Mouse (Mus musculus) forebrain, embryonic 12.5 days (tissue): ENCODE data around the gene Tmem62. TPM values are rescaled to one million over a fixed set of nuclear protein-coding genes. Genes with fewer than 3 reads are reported as not detected.
"Not testable (repeated sequence)": the region's sequence is repeated elsewhere in the genome, so short reads cannot be mapped to it uniquely, and the experiment has no call there.

Experiments used
- ATAC-seq: fragments of 200-750 bp; cut with Nextera tagmentation; 2 replicates; pipeline ENCODE4 v1.8.0; 2017; ENCODE audit warnings: moderate TSS enrichment; ENCODE audit not compliant: low FRiP score
- H3K27ac ChIP-seq: fragments of 300-500 bp; sonication (generic); 2 replicates; pipeline ENCODE4 v1.5.1; 2016; ENCODE audit warnings: mild to moderate bottlenecking
- H3K27me3 ChIP-seq: fragments of 300-500 bp; sonication (generic); 2 replicates; pipeline ENCODE4 v1.6.1; 2016; ENCODE audit warnings: mild to moderate bottlenecking
- H3K36me3 ChIP-seq: fragments of 300-500 bp; sonication (generic); replicated peaks from 2 replicates; pipeline ENCODE4 v1.6.1; 2016; ENCODE audit warnings: mild to moderate bottlenecking
- H3K4me1 ChIP-seq: fragments of 300-500 bp; sonication (generic); 2 replicates; pipeline ENCODE4 v1.6.1; 2016
- H3K4me2 ChIP-seq: fragments of 300-500 bp; sonication (generic); 2 replicates; pipeline ENCODE4 v1.6.1; 2016; ENCODE audit warnings: mild to moderate bottlenecking, moderate library complexity
- H3K4me3 ChIP-seq: fragments of 300-500 bp; sonication (generic); replicated peaks from 2 replicates; pipeline ENCODE4 v1.5.1; 2016; ENCODE audit warnings: mild to moderate bottlenecking
- H3K9ac ChIP-seq: fragments of 300-500 bp; sonication (generic); 2 replicates; pipeline ENCODE4 v1.6.1; 2016; ENCODE audit warnings: mild to moderate bottlenecking
- H3K9me3 ChIP-seq: fragments of 300-500 bp; sonication (generic); 2 replicates; pipeline ENCODE4 v1.6.1; 2016
- WGBS: fragments of 180-500 bp; shearing (Covaris S2); methylation state at CpG from one replicate; pipeline ENCODE4 v1.1.7; 2016; 5-methylcytosine and 5-hydroxymethylcytosine counted together
- polyA plus RNA-seq: library from polyadenylated mRNA; unstranded; fragments of >200 nt; fragmentation: Nextera tagmentation; extraction: Ambion mirVana; gene quantifications from 2 replicates; pipeline ENCODE4 v1.2.1, GENCODE M21; 2016

Gene Tmem62
- polyA plus RNA-seq, 1 experiment from 2014 or later, result 5.6 TPM

DNA sequence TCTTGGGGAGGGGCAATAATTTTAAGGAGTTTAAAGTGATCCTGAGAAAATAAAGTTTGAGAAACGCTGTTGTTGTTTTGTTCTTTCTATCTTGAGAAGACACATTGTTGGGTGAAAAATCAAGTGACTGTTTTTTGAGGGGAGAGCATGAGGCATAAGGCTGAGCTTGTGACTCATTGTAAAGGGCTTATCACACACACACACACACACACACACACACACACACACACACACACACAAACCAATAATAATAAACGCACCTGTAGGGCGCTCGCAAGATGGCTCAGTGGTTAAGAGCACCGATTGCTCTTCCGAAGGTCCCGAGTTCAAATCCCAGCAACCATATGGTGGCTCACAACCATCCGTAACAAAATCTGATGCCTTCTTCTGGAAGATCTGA, 4.6 kb upstream of the Tmem62 start:
- not testable (repeated sequence) for H3K4me2 ChIP-seq, ATAC-seq, H3K36me3 ChIP-seq, H3K27me3 ChIP-seq, H3K27ac ChIP-seq, H3K9me3 ChIP-seq, H3K9ac ChIP-seq, H3K4me3 ChIP-seq
- peaks cover 11% of the 10 kb centered on the region for H3K4me1 ChIP-seq
- WGBS, result 97% methylated on average over 8 of the region's 8 CpGs

DNA sequence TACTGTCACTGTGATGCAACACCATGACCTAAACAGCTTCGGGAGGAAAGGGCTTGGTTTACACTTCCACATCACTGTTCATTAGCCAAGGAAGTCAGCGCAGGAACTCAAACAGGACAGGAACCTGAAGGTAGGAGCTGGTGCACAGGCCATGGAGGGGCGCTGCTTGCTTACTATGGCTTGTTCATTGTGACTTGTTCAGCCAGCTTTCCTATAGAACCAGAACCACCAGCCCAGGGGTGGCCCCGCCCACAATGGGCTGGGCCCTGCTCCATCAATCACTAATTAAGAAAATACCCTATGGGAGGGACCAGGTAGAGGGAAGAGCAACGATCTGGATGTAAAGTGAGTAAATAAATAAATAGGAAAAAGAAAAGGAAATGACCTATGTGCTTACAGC, 3.9 kb upstream of the Tmem62 start:
- H3K9me3 ChIP-seq, result no peaks in the 10 kb centered on the region
- H3K4me3 ChIP-seq, result no peak overlapping the region
- 16% methylated on average over 5 of the region's 5 CpGs for WGBS

DNA sequence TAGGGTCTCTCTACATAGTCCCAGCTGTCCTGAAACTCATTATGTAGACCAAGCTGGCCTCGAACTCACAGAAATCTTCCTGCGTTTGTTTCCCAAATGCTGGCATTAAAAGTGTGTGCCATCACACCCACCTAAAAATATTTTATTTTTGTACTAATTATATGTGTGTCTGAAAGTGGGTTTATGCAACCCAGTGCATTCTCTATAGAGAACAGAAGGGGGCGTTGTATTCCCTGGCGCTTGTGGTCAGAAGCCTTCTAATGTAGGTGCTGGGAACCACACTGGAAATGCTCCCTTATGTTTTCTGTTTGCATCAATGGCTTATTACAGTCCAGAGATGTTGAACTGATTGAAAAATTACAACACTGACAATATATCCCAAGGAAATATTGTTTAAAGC, 509 bp upstream of the Tmem62 start:
- no peak for ATAC-seq
- Histone ChIP-seq H3K4me1 (peaks cover 5% of the 10 kb centered on the region), H3K36me3 (no peaks in the 10 kb centered on the region; the same call in 1 of the 2 replicates), H3K4me3 (no peak overlapping the region), H3K4me2 (no peak overlapping the region), H3K9ac (no peak overlapping the region), H3K9me3 (no peaks in the 10 kb centered on the region), H3K27ac (no peak overlapping the region), H3K27me3 (no peaks in the 10 kb centered on the region)
- whole genome bisulfite sequencing, result 47% methylated on average over 4 of the region's 4 CpGs

More for the DNA sequence above, 3.9 kb upstream of the Tmem62 start:
- no peak for ATAC-seq
- no peak overlapping the region for H3K9ac ChIP-seq
- no peak overlapping the region; the same call in 1 of the 2 replicates for H3K4me2 ChIP-seq
- H3K27ac ChIP-seq, result no peak overlapping the region
- peaks cover 16% of the 10 kb centered on the region for H3K4me1 ChIP-seq
- H3K36me3 ChIP-seq, result no peaks in the 10 kb centered on the region
- H3K27me3 ChIP-seq, result no peaks in the 10 kb centered on the region

DNA sequence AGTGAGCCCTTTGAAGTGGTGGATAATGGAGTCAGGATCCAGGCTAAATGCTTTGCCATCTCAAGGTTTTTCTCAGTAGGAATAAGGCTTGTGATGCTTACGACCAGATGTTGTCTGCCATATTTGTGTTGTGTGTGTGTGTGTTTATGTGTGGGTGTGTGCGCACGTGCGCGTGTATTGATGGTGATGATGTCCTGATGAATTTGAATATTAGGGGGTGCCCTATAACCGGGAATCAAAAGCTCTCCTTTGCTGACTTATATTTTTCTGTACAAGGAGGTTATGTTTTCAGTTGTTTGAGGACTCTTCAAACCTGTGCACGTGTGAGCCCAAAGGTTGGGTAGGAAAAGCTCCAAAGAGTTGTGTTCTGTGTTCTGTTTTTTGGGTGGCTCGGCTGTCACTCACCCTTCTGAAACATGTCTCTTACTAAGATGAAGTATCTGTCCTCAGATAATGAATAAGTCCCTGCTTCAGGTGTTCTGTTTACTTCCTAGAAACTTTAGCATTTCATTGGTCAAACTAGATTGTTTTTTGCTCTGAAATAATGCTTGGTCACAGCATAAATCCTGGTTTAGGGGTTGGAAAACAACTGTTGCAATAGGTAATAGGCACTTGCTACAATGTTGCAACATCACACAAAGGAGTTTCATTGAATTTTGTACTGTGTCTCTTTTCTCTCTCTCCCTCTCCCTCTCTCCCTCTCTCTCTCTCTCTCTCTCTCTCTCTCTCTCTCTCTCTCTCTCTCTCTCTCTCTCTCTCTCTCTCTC, 1.3 kb downstream of the Tmem62 start:
- peak overlapping the region; percentile 84; the same call in 1 of the 2 replicates for H3K9ac ChIP-seq
- H3K36me3 ChIP-seq, result no peaks in the 10 kb centered on the region; the same call in 1 of the 2 replicates
- no peak overlapping the region for H3K27ac ChIP-seq
- no peaks in the 10 kb centered on the region for H3K27me3 ChIP-seq
- ATAC-seq, result no peak; the same call in 1 of the 2 replicates
- WGBS, result 81% methylated on average over 8 of the region's 8 CpGs
- peak overlapping the region; percentile 81 for H3K4me3 ChIP-seq
- H3K4me2 ChIP-seq, result peak overlapping the region; percentile 94
- H3K9me3 ChIP-seq, result no peaks in the 10 kb centered on the region
- peaks cover 5% of the 10 kb centered on the region; the same call in 1 of the 2 replicates for H3K4me1 ChIP-seq

DNA sequence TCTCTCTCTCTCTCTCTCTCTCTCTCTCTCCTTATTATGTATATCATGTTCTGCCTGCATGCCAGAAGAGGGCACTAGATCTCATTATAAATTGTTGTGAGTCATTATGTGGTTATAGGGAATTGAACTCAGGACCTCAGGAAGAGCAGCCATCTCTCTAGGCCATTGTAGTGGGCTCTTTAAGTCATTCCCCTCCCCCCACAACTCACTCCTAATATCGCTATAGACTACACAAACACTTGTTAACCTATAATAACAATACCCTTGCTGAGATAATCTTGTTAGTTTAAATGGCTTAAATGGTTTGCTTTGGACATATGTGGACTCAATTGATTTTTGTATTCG, 1.8 kb downstream of the Tmem62 start:
- no peak overlapping the region for H3K4me2 ChIP-seq
- ATAC-seq, result no peak
- H3K36me3 ChIP-seq, result no peaks in the 10 kb centered on the region; the same call in 1 of the 2 replicates
- H3K4me3 ChIP-seq, result no peak overlapping the region
- H3K27ac ChIP-seq, result no peak overlapping the region
- H3K27me3 ChIP-seq, result no peaks in the 10 kb centered on the region
- no peaks in the 10 kb centered on the region for H3K9me3 ChIP-seq
- no peak overlapping the region for H3K9ac ChIP-seq
- WGBS, result 53% methylated on average over 2 of the region's 2 CpGs
- H3K4me1 ChIP-seq, result peaks cover 7% of the 10 kb centered on the region; the same call in 1 of the 2 replicates

DNA sequence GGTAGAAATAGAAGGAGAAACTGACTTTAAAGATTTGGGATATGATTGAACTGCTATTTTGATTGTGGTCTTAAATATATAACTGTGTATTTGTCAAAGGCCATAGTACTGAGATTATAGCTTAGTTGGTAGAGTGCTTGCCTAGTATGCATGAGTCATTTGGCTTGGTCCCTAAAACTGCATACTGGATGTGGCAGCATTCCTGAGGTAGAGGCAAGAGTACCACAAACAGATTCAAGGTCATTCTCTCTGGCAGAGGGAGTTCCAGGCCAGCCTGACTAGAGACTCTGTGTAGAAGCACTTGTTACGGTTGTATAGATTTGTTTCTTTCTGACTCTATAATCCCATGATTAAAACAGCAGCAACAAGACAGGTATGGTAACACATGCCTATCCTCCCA, 3.0 kb downstream of the Tmem62 start:
- 100% methylated on average over 1 of the region's 1 CpGs for WGBS

DNA sequence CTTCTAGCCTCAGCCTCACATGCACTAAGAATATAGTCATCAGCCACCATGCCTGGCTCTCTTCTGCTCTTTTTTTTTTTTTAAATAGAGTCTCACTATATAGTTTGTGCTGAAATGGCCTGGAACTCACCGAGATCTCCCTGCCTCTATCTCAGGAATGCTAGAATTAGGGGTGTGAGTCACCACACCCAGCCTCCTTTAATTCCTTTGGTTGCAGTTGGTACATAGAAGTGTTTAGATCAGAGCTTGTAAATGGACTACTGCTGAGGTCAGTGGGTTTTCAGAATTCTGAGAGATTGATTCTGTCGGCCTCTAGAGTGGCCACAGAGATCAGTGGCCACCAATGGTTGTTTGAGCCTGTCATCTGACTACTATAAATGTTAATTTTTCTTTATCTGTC, 4.0 kb downstream of the Tmem62 start:
- no peak for ATAC-seq
- no peaks in the 10 kb centered on the region for H3K9me3 ChIP-seq
- WGBS, result 76% methylated on average over 2 of the region's 2 CpGs
- no peaks in the 10 kb centered on the region for H3K27me3 ChIP-seq
- no peak overlapping the region for H3K4me2 ChIP-seq
- H3K4me3 ChIP-seq, result no peak overlapping the region
- H3K4me1 ChIP-seq, result peaks cover 8% of the 10 kb centered on the region; the same call in 1 of the 2 replicates
- H3K9ac ChIP-seq, result no peak overlapping the region
- H3K36me3 ChIP-seq, result no peaks in the 10 kb centered on the region; the same call in 1 of the 2 replicates
- H3K27ac ChIP-seq, result no peak overlapping the region

More for the DNA sequence above, 3.0 kb downstream of the Tmem62 start:
- no peak overlapping the region for H3K27ac ChIP-seq
- no peak for ATAC-seq
- no peaks in the 10 kb centered on the region for H3K27me3 ChIP-seq
- H3K4me2 ChIP-seq, result no peak overlapping the region
- H3K4me3 ChIP-seq, result no peak overlapping the region
- H3K9me3 ChIP-seq, result no peaks in the 10 kb centered on the region
- H3K9ac ChIP-seq, result no peak overlapping the region
- H3K36me3 ChIP-seq, result no peaks in the 10 kb centered on the region; the same call in 1 of the 2 replicates
- H3K4me1 ChIP-seq, result peaks cover 8% of the 10 kb centered on the region; the same call in 1 of the 2 replicates

DNA sequence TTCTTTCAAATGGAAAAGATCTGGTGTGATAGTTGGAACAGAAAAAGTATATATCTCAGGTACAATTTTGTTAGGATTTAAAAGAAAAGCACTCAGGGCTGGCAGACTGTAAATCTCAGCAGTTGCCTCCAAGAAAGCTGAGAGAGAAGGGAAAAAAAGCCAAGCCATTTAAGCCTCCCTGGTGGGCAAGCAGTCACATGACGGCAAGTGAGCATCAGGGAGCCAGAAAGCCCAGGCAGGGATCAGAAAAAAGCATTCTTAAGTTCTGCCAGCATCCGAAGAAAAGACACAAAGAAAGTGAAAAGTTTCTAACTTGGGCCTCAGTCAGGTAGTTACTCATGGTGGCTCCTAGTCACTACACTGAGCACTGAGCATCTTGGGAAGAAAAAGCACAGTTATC, 6.8 kb downstream of the Tmem62 start:
- no peak for ATAC-seq
- no peak overlapping the region for H3K27ac ChIP-seq
- H3K4me1 ChIP-seq, result peaks cover 3% of the 10 kb centered on the region; the same call in 1 of the 2 replicates
- 3% methylated on average over 2 of the region's 2 CpGs for WGBS
- no peak overlapping the region for H3K4me3 ChIP-seq
- H3K9me3 ChIP-seq, result no peaks in the 10 kb centered on the region
- no peak overlapping the region for H3K9ac ChIP-seq
- H3K4me2 ChIP-seq, result no peak overlapping the region
- H3K27me3 ChIP-seq, result no peaks in the 10 kb centered on the region
- H3K36me3 ChIP-seq, result no peaks in the 10 kb centered on the region; the same call in 1 of the 2 replicates

DNA sequence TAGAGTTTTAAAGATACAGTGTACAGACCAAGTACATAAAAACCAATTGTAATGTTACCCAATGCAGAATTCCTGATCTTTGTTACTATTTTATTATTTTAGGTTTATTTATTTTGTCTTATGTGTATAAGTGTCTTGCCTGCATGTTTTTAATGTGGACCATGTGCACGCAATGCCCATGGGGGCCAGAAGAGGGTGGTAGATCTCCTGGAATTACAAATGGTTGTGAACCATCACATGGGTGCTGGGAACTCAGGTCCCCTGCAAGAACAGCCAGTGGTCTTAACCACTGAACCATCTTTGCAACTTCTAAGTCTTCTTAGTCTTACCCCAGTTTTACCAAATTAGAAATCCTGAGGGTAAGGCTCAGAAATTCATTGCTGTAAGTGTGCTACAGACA, 8.4 kb downstream of the Tmem62 start:
- no peak overlapping the region for H3K9ac ChIP-seq
- H3K4me2 ChIP-seq, result no peak overlapping the region
- WGBS, result 94% methylated on average over 1 of the region's 1 CpGs
- no peaks in the 10 kb centered on the region for H3K9me3 ChIP-seq
- no peaks in the 10 kb centered on the region; the same call in 1 of the 2 replicates for H3K36me3 ChIP-seq
- no peak for ATAC-seq
- no peak overlapping the region for H3K27ac ChIP-seq
- no peak overlapping the region for H3K4me3 ChIP-seq
- peaks cover 3% of the 10 kb centered on the region; the same call in 1 of the 2 replicates for H3K4me1 ChIP-seq
- no peaks in the 10 kb centered on the region for H3K27me3 ChIP-seq

DNA sequence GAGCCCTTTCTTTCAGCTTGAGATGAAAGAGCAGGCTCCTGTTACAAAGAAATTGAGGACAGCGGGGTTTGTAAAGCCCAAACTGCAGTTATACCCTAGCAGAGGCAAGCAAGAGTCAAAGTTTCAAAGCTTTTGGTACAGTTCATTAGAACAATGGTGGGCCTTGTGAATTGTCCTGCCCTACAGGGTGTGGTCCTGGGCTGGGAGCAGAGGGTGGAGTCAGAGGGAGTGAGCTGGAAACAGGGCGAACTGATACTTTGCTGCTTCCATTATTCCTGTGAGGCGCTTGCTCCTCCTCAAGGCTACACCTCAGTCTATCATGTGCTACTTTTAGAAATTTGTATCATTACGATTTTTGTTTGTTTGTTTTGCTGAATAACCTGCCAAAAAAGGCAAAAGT, 14.4 kb downstream of the Tmem62 start:
- 77% methylated on average over 4 of the region's 4 CpGs for WGBS
- no peak overlapping the region for H3K4me3 ChIP-seq
- no peaks in the 10 kb centered on the region for H3K4me1 ChIP-seq
- no peaks in the 10 kb centered on the region for H3K36me3 ChIP-seq
- H3K9ac ChIP-seq, result no peak overlapping the region
- H3K27me3 ChIP-seq, result no peaks in the 10 kb centered on the region
- H3K4me2 ChIP-seq, result no peak overlapping the region
- H3K27ac ChIP-seq, result no peak overlapping the region
- H3K9me3 ChIP-seq, result no peaks in the 10 kb centered on the region
- ATAC-seq, result no peak

DNA sequence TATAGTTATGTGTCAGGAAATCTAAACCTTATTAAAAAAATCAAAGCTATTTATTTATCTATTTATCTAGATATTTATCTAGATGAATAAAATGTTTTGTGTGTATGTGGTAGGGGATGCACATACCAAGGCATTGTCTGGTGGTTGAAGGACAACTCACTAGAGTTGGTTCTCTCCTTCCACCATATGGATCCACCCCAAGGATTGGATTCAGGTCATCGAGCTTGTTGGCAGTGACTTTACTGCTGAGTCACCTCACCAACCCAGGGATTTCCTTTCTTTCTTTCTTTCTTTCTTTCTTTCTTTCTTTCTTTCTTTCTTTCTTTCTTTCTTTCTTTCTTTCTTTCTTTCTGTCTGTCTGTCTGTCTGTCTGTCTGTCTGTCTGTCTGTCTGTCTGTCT, 19.8 kb downstream of the Tmem62 start:
- H3K36me3 ChIP-seq, H3K27me3 ChIP-seq, H3K4me3 ChIP-seq, ATAC-seq, H3K4me2 ChIP-seq, H3K4me1 ChIP-seq, H3K9me3 ChIP-seq, H3K9ac ChIP-seq, H3K27ac ChIP-seq: not testable (repeated sequence)
- WGBS, result 74% methylated on average over 1 of the region's 1 CpGs

DNA sequence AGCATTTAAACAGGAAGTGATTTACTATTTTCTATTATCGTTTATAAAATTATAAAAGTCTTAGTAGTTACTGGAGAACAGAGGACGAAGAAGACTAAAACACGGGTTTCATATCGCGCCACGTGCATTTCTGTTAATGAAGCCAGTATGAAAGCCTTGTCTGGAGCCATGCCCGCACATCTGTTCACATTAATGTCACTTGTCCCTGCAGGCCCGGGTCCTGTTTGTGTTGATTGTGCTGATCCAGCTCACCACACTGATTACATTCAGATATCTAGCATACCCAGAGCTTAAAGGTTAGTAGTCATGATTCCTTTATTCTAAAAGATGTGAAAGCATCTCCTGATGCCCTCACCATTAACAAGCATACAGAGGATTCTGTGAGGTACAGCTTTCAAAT, 22.0 kb downstream of the Tmem62 start:
- no peak overlapping the region for H3K27ac ChIP-seq
- H3K4me1 ChIP-seq, result no peaks in the 10 kb centered on the region
- H3K9ac ChIP-seq, result no peak overlapping the region
- ATAC-seq, result no peak
- no peaks in the 10 kb centered on the region for H3K27me3 ChIP-seq
- no peak overlapping the region for H3K4me3 ChIP-seq
- no peaks in the 10 kb centered on the region for H3K36me3 ChIP-seq
- WGBS, result 91% methylated on average over 8 of the region's 8 CpGs
- no peak overlapping the region for H3K4me2 ChIP-seq
- no peaks in the 10 kb centered on the region for H3K9me3 ChIP-seq

DNA sequence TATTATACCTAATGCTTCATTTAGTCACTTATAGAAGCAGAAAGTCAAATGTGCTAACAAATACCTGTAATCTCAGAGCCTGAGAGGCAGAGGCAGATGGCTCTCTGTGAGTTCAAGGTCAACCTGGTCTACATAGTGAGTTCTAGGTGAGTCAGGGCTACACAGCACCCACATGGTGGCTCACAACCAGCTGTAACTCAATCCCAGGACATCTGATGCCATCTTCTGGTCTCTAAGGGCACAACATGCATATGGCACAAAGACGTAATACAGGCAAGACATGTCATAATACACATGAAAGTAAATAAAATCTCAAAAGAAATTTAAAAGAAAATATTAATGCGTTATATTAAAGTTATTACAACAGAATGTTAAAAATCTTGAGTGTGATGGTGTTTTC, 26.8 kb downstream of the Tmem62 start:
- Histone ChIP-seq H3K27me3 (no peaks in the 10 kb centered on the region), H3K36me3 (no peaks in the 10 kb centered on the region), H3K9me3 (no peaks in the 10 kb centered on the region), H3K9ac (no peak overlapping the region), H3K27ac (no peak overlapping the region), H3K4me3 (no peak overlapping the region), H3K4me1 (no peaks in the 10 kb centered on the region), H3K4me2 (no peak overlapping the region)
- ATAC-seq, result no peak
- WGBS, result 73% methylated on average over 2 of the region's 2 CpGs
